Mouse (Mus musculus): Measurements from ENCODE around the gene Brpf3. TPM values are rescaled to one million over a fixed set of nuclear protein-coding genes. Genes with fewer than 3 reads are reported as not detected.
"Not testable (repeated sequence)": the region's sequence is repeated elsewhere in the genome, so short reads cannot be mapped to it uniquely, and the experiment has no call there.

The Brpf3 gene
- polyA plus RNA-seq, 1 experiment from 2014 or later, result 9.5 TPM

DNA sequence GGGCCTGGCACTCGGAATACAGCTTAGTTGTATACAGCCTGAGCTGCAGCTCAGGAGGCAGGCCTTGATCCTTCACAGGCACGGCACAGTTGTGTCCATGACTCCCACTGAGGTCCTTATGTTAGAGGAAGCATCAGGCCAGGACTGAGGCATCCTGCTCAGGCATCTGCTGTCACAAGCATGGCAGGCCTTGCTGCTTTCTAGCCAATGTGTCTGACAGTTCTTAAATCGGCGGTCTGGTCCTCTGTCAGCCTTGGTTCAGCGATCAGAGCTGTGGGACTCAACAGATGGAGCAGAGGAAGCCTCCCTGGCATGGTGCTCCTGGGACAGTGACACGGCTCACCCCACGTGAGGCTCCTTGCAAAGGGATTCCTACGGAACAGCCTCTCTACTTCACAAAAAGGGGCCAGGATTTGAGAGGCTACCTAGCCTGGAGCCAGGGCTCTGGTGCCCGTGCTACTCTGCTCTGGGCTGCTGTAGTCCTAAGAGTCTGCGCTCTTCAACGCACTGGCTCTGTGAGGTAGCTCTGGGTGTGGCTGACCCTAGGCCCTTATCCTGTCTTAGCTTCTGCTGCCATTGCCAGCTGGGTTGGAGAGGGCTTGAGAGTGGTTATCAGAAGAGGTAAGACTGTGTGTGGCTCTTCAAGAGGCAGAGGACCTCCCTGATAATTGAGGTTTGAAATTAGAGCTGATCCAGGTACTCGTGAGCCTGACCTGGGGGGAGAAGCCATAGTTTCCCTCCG is 22.3 kb downstream of the Brpf3 start:
- H3K4me1 ChIP-seq, result no peaks in the 10 kb centered on the region
- ATAC-seq (replicated peaks), result no peak
- peaks cover 43% of the 10 kb centered on the region for H3K36me3 ChIP-seq (replicated peaks)
- no peak overlapping the region for H3K27ac ChIP-seq
- H3K4me3 ChIP-seq, result no peak overlapping the region
- H3K27me3 ChIP-seq (replicated peaks), result no peaks in the 10 kb centered on the region
- H3K9me3 ChIP-seq, result no peaks in the 10 kb centered on the region
- no peak overlapping the region for H3K4me2 ChIP-seq
- H3K9ac ChIP-seq, result no peak overlapping the region
- 94% methylated on average over 13 of the region's 13 CpGs for WGBS

GRCm38 (mm10) chr17:28823749-28824148 is 22.9 kb downstream of the Brpf3 start:
- no peak overlapping the region for H3K4me2 ChIP-seq
- no peak overlapping the region for H3K4me3 ChIP-seq
- H3K4me1 ChIP-seq, result no peaks in the 10 kb centered on the region
- WGBS, result 83% methylated on average over 11 of the region's 11 CpGs
- H3K27ac ChIP-seq, result no peak overlapping the region
- no peak overlapping the region for H3K9ac ChIP-seq
- no peaks in the 10 kb centered on the region for H3K9me3 ChIP-seq
- H3K36me3 ChIP-seq (replicated peaks), result peaks cover 41% of the 10 kb centered on the region
- H3K27me3 ChIP-seq (replicated peaks), result no peaks in the 10 kb centered on the region
- no peak for ATAC-seq (replicated peaks)

DNA sequence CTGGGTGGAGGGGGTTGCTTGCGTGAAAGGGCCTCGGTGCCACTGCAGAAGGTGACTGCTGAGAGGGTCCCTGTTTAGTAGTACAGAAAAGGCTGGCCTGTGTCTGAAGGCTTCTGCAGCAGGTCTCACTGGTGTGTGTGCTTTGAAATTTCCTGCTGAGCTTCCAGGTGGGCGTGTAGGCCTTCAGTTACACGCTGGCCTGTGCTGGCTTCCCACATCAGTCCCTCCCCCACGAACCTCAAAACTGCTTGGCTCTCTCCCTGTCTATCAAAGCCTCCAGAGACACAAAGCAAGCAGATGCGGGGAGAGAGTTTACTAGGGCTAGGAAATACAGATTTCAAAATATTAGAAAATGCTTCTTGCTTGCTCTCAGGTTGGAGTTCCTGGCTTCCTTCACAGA is 24.0 kb downstream of the Brpf3 start:
- Histone ChIP-seq H3K4me3 (no peak overlapping the region), H3K9me3 (no peaks in the 10 kb centered on the region), H3K9ac (no peak overlapping the region), H3K27ac (no peak overlapping the region), H3K4me2 (no peak overlapping the region), H3K36me3 (replicated peaks) (peaks cover 31% of the 10 kb centered on the region), H3K4me1 (no peaks in the 10 kb centered on the region), H3K27me3 (replicated peaks) (no peaks in the 10 kb centered on the region)
- ATAC-seq (replicated peaks), result no peak
- WGBS, result 82% methylated on average over 6 of the region's 6 CpGs

DNA sequence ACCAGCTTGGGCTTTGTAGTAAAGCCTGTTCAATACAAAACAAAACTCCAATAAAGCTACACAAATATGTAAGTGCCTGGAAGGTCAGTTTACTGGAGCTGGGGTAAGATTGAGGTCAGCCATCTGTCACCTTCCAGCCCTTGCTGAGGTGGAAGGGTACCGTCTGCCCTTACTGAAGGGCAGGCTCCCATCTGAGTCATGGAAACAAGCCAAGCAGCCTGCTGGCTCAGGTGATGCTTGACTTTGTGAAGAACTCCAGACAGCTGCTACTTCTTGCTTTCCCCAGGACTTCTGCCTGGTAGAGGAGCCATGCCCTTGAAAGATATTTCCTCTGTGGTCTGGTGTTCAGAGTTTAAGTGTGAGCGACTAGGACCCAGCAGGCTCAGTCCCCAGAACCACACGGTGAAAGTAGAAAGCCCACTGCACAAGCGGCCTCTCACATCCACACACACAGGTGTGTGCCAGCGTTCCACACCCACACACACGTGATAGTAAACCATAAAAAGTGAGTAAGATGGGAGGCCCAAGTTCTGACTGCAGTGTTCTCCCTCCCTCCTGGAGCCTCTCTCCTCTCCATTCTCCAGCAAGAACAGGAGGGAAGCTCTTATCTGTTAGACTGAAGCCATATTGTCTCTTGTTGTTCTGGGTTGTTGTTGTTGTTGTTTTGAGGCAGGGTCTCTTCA is 24.6 kb downstream of the Brpf3 start:
- ATAC-seq (replicated peaks), result no peak

DNA sequence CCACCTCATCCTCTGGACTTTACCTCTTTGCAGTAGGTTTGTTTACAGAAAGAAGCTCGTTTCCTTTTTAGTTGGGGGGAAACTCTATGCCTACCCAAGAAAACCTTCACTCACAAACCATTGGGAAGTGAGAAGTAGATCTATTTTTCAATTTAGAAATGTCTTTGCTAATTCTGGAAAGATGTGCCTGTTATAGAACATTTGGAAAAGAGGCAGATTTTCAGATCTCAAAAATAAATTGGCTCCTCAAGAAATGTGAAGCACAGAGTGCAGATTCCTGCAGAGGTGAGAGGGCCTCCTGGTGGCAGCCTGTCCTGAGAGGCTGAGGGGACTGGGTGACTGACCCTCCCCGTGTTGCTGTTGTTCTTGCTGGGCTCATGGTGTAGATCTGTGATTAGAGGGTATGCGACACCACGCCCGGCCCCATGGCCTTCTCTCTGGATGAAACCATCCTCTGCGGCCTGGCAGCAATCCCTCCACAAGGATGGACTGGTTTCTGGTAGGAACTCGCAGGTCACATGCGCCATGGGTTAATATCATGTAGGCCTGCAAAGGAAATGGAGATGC is 26.9 kb downstream of the Brpf3 start:
- Histone ChIP-seq H3K27ac (no peak overlapping the region), H3K9me3 (no peaks in the 10 kb centered on the region), H3K27me3 (replicated peaks) (no peaks in the 10 kb centered on the region), H3K9ac (no peak overlapping the region), H3K4me1 (no peaks in the 10 kb centered on the region), H3K4me3 (no peak overlapping the region), H3K36me3 (replicated peaks) (peaks cover 30% of the 10 kb centered on the region), H3K4me2 (no peak overlapping the region)
- WGBS, result 95% methylated on average over 8 of the region's 8 CpGs
- no peak for ATAC-seq (replicated peaks)

More for the DNA sequence above, 24.6 kb downstream of the Brpf3 start:
- Histone ChIP-seq H3K4me3 (no peak overlapping the region), H3K27ac (no peak overlapping the region), H3K9ac (no peak overlapping the region), H3K4me1 (no peaks in the 10 kb centered on the region), H3K9me3 (no peaks in the 10 kb centered on the region), H3K36me3 (replicated peaks) (peaks cover 31% of the 10 kb centered on the region), H3K4me2 (no peak overlapping the region), H3K27me3 (replicated peaks) (no peaks in the 10 kb centered on the region)
- WGBS, result 92% methylated on average over 6 of the region's 6 CpGs

DNA sequence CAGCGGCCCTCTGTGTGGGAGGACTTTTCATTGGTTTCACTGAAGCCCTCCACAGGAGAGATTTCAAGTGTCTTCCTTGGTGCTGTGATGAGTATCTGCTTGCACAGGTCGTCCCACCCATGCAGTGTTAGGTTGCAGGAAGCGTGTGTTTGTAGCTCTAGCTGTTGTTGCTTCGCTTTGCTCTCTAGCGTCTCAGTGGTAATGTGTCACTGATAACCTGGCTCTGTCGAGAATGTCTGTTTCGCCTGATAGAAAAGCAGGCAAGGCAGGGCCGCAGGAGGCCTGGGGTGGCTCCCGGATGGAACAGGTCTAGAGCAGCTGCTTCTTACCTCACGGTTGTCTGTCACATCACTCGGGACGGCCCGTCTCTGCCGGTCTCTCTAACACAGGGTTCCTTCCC is 28.2 kb downstream of the Brpf3 start:
- H3K27ac ChIP-seq, result no peak overlapping the region
- no peaks in the 10 kb centered on the region for H3K27me3 ChIP-seq (replicated peaks)
- H3K9ac ChIP-seq, result no peak overlapping the region
- H3K4me2 ChIP-seq, result no peak overlapping the region
- no peak for ATAC-seq (replicated peaks)
- no peaks in the 10 kb centered on the region for H3K4me1 ChIP-seq
- WGBS, result 90% methylated on average over 14 of the region's 14 CpGs
- no peaks in the 10 kb centered on the region for H3K9me3 ChIP-seq
- no peak overlapping the region for H3K4me3 ChIP-seq
- peaks cover 27% of the 10 kb centered on the region for H3K36me3 ChIP-seq (replicated peaks)

DNA sequence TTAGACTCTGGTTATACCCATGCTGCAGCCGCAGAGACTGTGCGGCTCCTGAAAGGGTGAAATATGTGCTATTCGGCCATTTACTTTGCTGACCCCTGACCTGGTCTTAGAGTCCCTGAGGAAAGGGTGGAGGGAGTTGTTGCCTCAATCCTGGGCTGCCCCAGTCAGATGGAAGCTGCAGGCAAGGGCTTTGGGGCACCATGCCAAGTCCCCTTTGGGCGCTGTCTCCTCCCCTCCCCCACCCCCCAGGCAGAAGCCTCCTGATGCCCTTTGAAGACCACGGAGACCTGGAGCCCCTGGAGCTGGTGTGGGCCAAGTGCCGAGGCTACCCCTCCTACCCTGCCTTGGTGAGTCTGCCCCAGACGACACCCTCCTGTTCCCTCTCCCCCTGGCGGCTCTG is 30.2 kb downstream of the Brpf3 start:
- no peaks in the 10 kb centered on the region for H3K27me3 ChIP-seq (replicated peaks)
- no peak overlapping the region for H3K27ac ChIP-seq
- no peaks in the 10 kb centered on the region for H3K4me1 ChIP-seq
- H3K4me3 ChIP-seq, result no peak overlapping the region
- ATAC-seq (replicated peaks), result no peak
- WGBS, result 80% methylated on average over 8 of the region's 8 CpGs
- no peak overlapping the region for H3K9ac ChIP-seq
- no peaks in the 10 kb centered on the region for H3K9me3 ChIP-seq
- H3K4me2 ChIP-seq, result no peak overlapping the region
- peaks cover 26% of the 10 kb centered on the region for H3K36me3 ChIP-seq (replicated peaks)

GRCm38 (mm10) chr17:28832040-28832439 is 31.1 kb downstream of the Brpf3 start:
- Histone ChIP-seq H3K27me3 (replicated peaks) (no peaks in the 10 kb centered on the region), H3K9me3 (no peaks in the 10 kb centered on the region), H3K4me3 (no peak overlapping the region), H3K27ac (no peak overlapping the region), H3K4me1 (no peaks in the 10 kb centered on the region), H3K9ac (no peak overlapping the region), H3K4me2 (no peak overlapping the region), H3K36me3 (replicated peaks) (peaks cover 30% of the 10 kb centered on the region; the same call in 1 of the 2 replicates)
- WGBS, result 92% methylated on average over 9 of the region's 9 CpGs
- ATAC-seq (replicated peaks), result no peak

- no peak overlapping the region for H3K4me3 ChIP-seq
- ATAC-seq (replicated peaks), result no peak
- H3K9me3 ChIP-seq, result no peaks in the 10 kb centered on the region
- H3K4me2 ChIP-seq, result no peak overlapping the region
- H3K36me3 ChIP-seq (replicated peaks), result peaks cover 29% of the 10 kb centered on the region; the same call in 1 of the 2 replicates
- H3K4me1 ChIP-seq, result no peaks in the 10 kb centered on the region
- 95% methylated on average over 3 of the region's 3 CpGs for WGBS
- no peaks in the 10 kb centered on the region for H3K27me3 ChIP-seq (replicated peaks)
- H3K27ac ChIP-seq, result no peak overlapping the region
- no peak overlapping the region for H3K9ac ChIP-seq
Observed at GRCm38 (mm10) chr17:28832875-28833274, 32.0 kb downstream of the Brpf3 start.

DNA sequence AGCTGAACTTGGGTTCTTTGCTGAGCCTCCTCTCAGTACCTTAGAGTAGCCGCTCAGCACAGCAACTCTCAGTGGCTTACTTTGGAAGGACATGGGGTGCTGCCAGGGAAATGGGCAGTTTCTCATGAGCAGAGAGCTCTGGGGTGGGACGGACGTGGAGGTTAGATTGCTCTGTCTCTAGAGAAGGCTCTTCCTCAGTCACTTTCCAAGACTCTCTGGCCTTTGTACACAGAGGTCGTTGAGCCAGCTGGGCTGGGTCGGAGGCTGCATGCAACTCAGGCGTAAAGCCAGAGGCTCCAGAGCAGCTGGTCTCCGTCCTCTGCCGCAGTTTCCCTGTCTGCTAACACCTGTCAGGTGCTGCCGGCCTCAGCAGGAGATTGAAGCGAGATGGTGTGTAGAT is 33.8 kb downstream of the Brpf3 start:
- Histone ChIP-seq H3K4me2 (no peak overlapping the region), H3K9me3 (no peaks in the 10 kb centered on the region), H3K9ac (no peak overlapping the region), H3K4me3 (no peak overlapping the region), H3K4me1 (no peaks in the 10 kb centered on the region), H3K36me3 (replicated peaks) (peaks cover 32% of the 10 kb centered on the region), H3K27ac (no peak overlapping the region), H3K27me3 (replicated peaks) (no peaks in the 10 kb centered on the region)
- 84% methylated on average over 10 of the region's 10 CpGs for WGBS
- ATAC-seq (replicated peaks), result no peak

- H3K4me2 ChIP-seq, result no peak overlapping the region
- ATAC-seq (replicated peaks), result no peak
- no peaks in the 10 kb centered on the region for H3K27me3 ChIP-seq (replicated peaks)
- H3K9me3 ChIP-seq, result no peaks in the 10 kb centered on the region
- no peaks in the 10 kb centered on the region for H3K4me1 ChIP-seq
- no peak overlapping the region for H3K27ac ChIP-seq
- WGBS, result 96% methylated on average over 7 of the region's 7 CpGs
- peaks cover 26% of the 10 kb centered on the region for H3K36me3 ChIP-seq (replicated peaks)
- no peak overlapping the region for H3K4me3 ChIP-seq
- no peak overlapping the region for H3K9ac ChIP-seq
Observed at GRCm38 (mm10) chr17:28837840-28838239, 37.0 kb downstream of the Brpf3 start.

DNA sequence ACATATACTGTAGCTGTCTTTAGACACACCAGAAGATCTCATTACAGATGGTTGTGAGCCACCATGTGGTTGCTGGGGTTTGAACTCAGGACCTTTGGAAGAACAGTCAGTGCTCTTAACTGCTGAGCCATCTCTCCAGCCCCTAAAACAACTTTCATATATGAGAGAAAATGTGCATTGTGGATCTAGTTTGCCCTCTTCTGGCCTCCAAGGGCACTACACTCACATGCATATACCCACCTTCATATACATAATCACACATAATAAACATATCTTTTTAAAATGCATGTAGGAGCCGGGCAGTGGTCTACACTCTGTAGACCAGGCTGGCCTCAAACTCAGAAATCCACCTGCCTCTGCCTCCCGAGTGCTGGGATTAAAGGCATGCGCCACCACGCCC is 41.1 kb downstream of the Brpf3 start:
- H3K36me3 ChIP-seq (replicated peaks), result peaks cover 13% of the 10 kb centered on the region
- 99% methylated on average over 4 of the region's 4 CpGs for WGBS
- not testable (repeated sequence) for H3K27me3 ChIP-seq (replicated peaks); H3K4me1 ChIP-seq; H3K9me3 ChIP-seq; H3K4me2 ChIP-seq; H3K4me3 ChIP-seq; H3K27ac ChIP-seq; H3K9ac ChIP-seq; ATAC-seq (replicated peaks)

Measured in midbrain, embryonic 15.5 days (tissue).